Mouse (Mus musculus): Measurements from ENCODE around the gene Tnf.

Gene Tnf

DNA sequence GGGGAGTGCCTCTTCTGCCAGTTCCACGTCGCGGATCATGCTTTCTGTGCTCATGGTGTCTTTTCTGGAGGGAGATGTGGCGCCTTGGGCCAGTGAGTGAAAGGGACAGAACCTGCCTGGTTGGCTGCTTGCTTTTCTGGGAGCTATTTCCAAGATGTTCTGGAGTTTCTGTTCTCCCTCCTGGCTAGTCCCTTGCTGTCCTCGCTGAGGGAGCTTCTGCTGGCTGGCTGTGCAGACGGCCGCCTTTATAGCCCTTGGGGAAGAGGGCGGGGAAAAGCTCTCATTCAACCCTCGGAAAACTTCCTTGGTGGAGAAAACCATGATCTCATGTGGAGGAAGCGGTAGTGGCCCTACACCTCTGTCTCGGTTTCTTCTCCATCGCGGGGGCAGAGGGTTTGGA, at the start of gene Tnf:
Gene Tnf, minus strand, starts transcription at position 221 of the 400 bp plus-strand sequence.
- no peak for DNase-seq (ENCODE audit: extremely low read depth, low read depth, low spot score)

- peak; percentile 51 for DNase-seq (ENCODE audit: extremely low read depth, low read depth, low spot score)
Measured at GRCm38 (mm10) chr17:35251162-35251719, 49.4 kb upstream of the Tnf start.

GRCm38 (mm10) chr17:35250348-35251120, 48.7 kb upstream of the Tnf start:
- DNase-seq (ENCODE audit: extremely low read depth, low read depth, low spot score), result no peak

DNA sequence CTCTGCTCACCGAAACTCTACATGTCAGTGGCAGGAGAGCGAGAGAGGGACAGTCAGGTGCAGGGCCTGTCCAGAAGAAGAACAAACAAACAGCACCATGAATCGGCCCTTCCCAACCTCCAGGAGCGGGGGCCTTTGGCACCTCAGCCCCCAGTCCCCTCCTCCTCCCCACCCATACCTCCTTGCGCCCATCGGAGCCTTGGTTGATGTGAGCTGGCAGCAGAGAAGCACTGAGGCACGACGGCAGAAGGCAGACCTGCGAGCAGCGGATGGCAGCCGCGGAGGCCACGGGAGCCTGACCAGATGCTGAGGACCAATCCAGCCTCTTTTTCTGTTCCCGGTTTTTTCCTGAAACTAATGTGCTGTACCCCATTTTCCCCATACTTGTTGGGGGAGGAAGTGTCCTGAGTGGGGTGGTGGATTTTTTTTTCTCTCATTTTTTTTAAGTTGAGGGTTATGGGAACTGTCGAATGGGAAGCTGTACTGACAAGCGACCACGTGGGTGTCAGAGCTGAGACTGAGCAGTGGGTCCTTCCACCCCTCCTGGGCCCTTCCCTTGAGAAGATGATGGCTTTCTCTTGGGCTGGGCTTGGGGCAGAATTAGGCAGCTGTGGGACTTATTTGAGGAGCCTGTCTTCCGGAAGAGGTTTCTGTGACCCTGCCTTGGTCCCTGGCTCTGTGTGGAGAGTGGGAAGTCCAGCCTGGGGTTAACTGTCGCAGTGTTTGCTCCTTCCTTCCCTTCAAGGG, 47.8 kb upstream of the Tnf start:
- no peak for DNase-seq (ENCODE audit: extremely low read depth, low read depth, low spot score)

GRCm38 (mm10) chr17:35248986-35249385, 47.2 kb upstream of the Tnf start:
- no peak for DNase-seq (ENCODE audit: extremely low read depth, low read depth, low spot score)

DNA sequence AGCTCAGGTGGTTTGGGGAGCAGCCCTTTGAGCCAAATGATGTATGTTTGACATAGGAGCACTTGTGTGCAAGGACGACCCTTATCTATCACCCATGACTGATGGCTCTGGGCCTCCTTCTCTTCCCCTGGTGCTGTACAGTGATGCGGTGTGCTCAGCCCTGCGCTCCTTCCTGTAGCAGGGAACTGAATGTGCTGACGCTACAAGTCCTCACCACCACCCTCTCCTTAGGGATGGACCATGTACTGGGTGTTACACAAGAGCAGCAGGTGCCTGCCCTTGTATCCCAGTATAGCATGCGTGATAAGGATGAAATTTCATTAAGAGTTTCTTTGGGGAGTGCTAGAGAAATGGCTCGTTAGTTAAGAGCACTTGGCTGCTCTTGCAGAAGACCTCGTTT, 45.3 kb upstream of the Tnf start:
- DNase-seq (ENCODE audit: extremely low read depth, low read depth, low spot score), result no peak

- no peak for DNase-seq (ENCODE audit: extremely low read depth, low read depth, low spot score)
Measured at GRCm38 (mm10) chr17:35245731-35246623, 44.2 kb upstream of the Tnf start.

GRCm38 (mm10) chr17:35244999-35245398, 43.2 kb upstream of the Tnf start:
- no peak for DNase-seq (ENCODE audit: extremely low read depth, low read depth, low spot score)

DNA sequence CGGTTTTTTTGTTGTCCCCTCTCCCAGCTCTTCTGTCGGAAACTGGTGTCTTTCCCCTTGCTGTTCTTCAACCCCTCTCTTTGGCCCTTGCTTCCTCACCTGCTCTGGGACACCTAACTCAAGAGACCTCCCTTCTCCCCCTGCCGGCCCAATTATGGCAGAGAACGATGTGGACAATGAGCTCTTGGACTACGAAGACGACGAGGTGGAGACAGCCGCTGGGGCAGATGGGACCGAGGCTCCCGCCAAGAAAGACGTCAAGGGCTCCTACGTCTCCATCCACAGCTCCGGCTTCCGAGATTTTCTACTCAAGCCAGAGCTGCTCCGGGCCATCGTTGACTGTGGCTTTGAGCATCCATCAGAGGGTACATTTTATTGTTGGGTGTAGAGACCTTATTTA, 41.3 kb upstream of the Tnf start:
- DNase-seq (ENCODE audit: extremely low read depth, low read depth, low spot score), result no peak

- no peak for DNase-seq (ENCODE audit: extremely low read depth, low read depth, low spot score)
Measured at GRCm38 (mm10) chr17:35242015-35242941, 40.5 kb upstream of the Tnf start.

- DNase-seq (ENCODE audit: extremely low read depth, low read depth, low spot score), result peak; percentile 56
Measured at GRCm38 (mm10) chr17:35241305-35242014, 39.7 kb upstream of the Tnf start, which contains the start of gene Ddx39b. TSS of gene Ddx39b (plus strand) at chr17:35241746.

GRCm38 (mm10) chr17:35240384-35241304, 38.8 kb upstream of the Tnf start:
- DNase-seq (ENCODE audit: extremely low read depth, low read depth, low spot score), result no peak

- DNase-seq (ENCODE audit: extremely low read depth, low read depth, low spot score), result no peak
Measured at GRCm38 (mm10) chr17:35239700-35240099, 37.9 kb upstream of the Tnf start.

- DNase-seq (ENCODE audit: extremely low read depth, low read depth, low spot score), result no peak
Measured at GRCm38 (mm10) chr17:35237504-35237903, 35.7 kb upstream of the Tnf start.

DNA sequence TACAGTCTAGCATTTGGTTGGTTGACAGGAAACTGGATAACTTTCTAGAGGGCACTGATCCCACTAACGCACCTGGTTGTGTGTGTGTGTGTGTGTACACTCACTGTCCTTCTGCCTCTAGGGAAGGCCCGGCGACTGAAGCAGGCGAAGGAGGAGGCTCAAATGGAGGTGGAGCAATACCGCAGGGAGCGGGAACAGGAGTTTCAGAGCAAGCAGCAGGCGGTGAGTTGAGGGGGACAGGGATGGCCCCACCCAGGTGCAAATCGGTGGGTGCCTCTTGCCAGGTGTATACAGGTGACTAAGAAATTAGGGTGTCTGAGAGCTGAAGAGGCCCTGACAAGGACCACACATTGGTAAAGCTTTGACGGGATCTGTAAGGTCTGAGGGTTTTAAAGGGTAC, 35.2 kb upstream of the Tnf start:
- DNase-seq (ENCODE audit: extremely low read depth, low read depth, low spot score), result no peak

- no peak for DNase-seq (ENCODE audit: extremely low read depth, low read depth, low spot score)
Measured at GRCm38 (mm10) chr17:35236390-35236746, 34.6 kb upstream of the Tnf start.

- peak; percentile 45 for DNase-seq (ENCODE audit: extremely low read depth, low read depth, low spot score)
Measured at GRCm38 (mm10) chr17:35235614-35236389, 34.0 kb upstream of the Tnf start, which contains the start of gene Nfkbil1. TSS of gene Nfkbil1 (minus strand) at chr17:35235792.

All from fat pad, adult 2 months (tissue).